Mouse (Mus musculus): ENCODE results near the gene Hoxb8.

DNA sequence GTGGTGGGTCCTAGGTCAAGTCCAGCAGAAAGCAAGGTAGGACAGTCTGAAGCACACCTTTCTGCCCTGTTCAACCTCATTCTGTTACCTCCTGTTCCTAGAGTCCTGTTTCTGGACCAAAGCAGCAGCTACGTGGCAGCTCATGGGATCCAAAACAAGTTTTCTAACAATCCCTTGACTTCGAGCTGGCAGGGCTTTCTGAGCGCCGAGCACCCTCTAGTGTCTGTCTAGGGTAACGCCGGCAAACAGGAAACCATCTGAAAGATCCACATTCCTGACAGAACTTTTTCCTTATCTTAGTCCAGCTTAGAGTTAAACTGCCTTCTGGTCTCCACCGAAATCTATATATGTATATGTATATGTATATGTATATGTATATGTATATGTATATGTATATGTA is 41.5 kb upstream of the Hoxb8 start:
- no peak for TF ChIP-seq GATA1 (IDR thresholded peaks at IDR 0.05; ENCODE audit: low read length)
- TF ChIP-seq TAL1 (IDR thresholded peaks at IDR 0.05; ENCODE audit: low read length), result no peak

Data from erythroblast, embryonic 14.5 days (primary cell).